In the genomic region with DNA sequence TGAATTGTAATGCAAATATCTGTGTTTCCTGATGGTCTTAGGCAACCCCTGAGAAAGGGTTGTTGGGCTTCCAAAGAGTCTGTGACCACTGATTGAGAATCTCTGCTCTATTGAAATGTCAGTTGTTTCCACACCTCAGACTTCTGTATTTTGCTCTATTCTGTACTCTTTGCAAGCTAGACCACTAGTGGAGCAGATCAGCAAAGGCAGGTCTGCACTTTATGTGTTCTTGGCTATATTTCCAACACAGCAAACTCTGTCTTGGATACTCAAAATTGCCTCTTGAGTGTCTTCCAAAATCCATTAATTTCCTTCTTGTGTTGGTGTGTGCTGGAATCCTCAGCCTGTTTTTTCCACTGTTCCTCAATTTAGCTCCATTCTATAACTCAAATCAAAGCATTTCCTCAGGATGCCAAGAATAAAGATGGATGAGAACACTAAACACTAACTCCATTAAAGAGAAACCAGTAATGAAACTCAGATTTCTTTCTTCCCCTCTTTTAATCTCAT, we compare ENCODE assay signal across 29 mouse cellular contexts.
A peak's percentile ranks its signal among the peaks of the same experiment; 100 is the strongest.
DNase-seq lines count a peak whose midpoint lies in the region; ATAC-seq and TF ChIP-seq lines count a peak whose summit lies in the region.
"Had no signal": no experiment of that assay in that cellular context is flagged by ENCODE, and none has a peak within 500 bp of the region (broad histone marks: within the 10 kb centered on the region; RNA-seq: fewer than 3 reads in every experiment).

No protein-coding gene starts in this region.

- no peaks in the 10 kb centered on the region for H3K9me3 ChIP-seq in kidney, postnatal 0 days (replicated peaks; ENCODE audit: low read length)
- no peaks in the 10 kb centered on the region for H3K9me3 ChIP-seq in stomach, embryonic 15.5 days
- H3K9me3 ChIP-seq: embryonic facial prominence, embryonic 12.5 days; heart, embryonic 13.5 days had no signal

- peak overlapping the region; percentile 28; the same call in 1 of the 2 replicates for H3K27ac ChIP-seq in kidney, postnatal 0 days
- H3K27ac ChIP-seq in stomach, embryonic 15.5 days: peak overlapping the region; percentile 44; the same call in 1 of the 2 replicates
- H3K27ac ChIP-seq: embryonic facial prominence, embryonic 12.5 days; heart, adult 2 months; heart, embryonic 13.5 days; hindbrain, postnatal 0 days had no signal

- H3K4me1 ChIP-seq in kidney, postnatal 0 days (replicated peaks; ENCODE audit: insufficient read depth, low read length): no peaks in the 10 kb centered on the region
- no peaks in the 10 kb centered on the region for H3K4me1 ChIP-seq in stomach, embryonic 15.5 days
- H3K4me1 ChIP-seq: embryonic facial prominence, embryonic 12.5 days; heart, embryonic 13.5 days had no signal

- H3K4me3 ChIP-seq in kidney, postnatal 0 days (replicated peaks; ENCODE audit: low read depth, low read length): no peak overlapping the region
- no peak overlapping the region for H3K4me3 ChIP-seq in stomach, embryonic 15.5 days (replicated peaks)
- H3K4me3 ChIP-seq: embryonic facial prominence, embryonic 12.5 days; heart, adult 2 months; heart, embryonic 13.5 days had no signal

- no peak for TF ChIP-seq CTCF in kidney, postnatal 0 days (IDR thresholded peaks at IDR 0.05; ENCODE audit: low read depth)

- no peaks in the 10 kb centered on the region for H3K36me3 ChIP-seq in kidney, postnatal 0 days (ENCODE audit: insufficient read depth, low read length)
- H3K36me3 ChIP-seq in stomach, embryonic 15.5 days: no peaks in the 10 kb centered on the region
- H3K36me3 ChIP-seq: embryonic facial prominence, embryonic 12.5 days; heart, embryonic 13.5 days had no signal

- H3K9ac ChIP-seq in kidney, postnatal 0 days (ENCODE audit: low read depth, low read length): no peak overlapping the region
- no peak overlapping the region for H3K9ac ChIP-seq in stomach, embryonic 15.5 days
- H3K9ac ChIP-seq: embryonic facial prominence, embryonic 12.5 days; heart, embryonic 13.5 days; liver, postnatal 0 days had no signal

- peak; percentile 80 for ATAC-seq in frontal cortex, adult (ENCODE audit: low TSS enrichment)
- no peak for ATAC-seq in kidney, postnatal 0 days (replicated peaks; ENCODE audit: low FRiP score, low read depth)
- peak; percentile 56; the same call in 1 of the 2 replicates for ATAC-seq in stomach, embryonic 15.5 days (ENCODE audit: insufficient read depth, low FRiP score, low read depth)
- ATAC-seq: CD4-positive, CD25-positive, alpha-beta regulatory T cell, adult 4 months; forebrain, embryonic 14.5 days; hindbrain, postnatal 0 days; liver, postnatal 0 days had no signal

- no peaks in the 10 kb centered on the region for H3K27me3 ChIP-seq in kidney, postnatal 0 days (ENCODE audit: insufficient read depth, low read length)
- H3K27me3 ChIP-seq in stomach, embryonic 15.5 days (replicated peaks): no peaks in the 10 kb centered on the region
- H3K27me3 ChIP-seq: embryonic facial prominence, embryonic 12.5 days; heart, embryonic 13.5 days had no signal

- H3K4me2 ChIP-seq in kidney, postnatal 0 days (ENCODE audit: low read length): no peak overlapping the region
- no peak overlapping the region for H3K4me2 ChIP-seq in stomach, embryonic 15.5 days
- H3K4me2 ChIP-seq: embryonic facial prominence, embryonic 12.5 days; heart, embryonic 13.5 days; liver, embryonic 11.5 days; midbrain, embryonic 11.5 days had no signal

- no peak for DNase-seq in frontal cortex, postnatal 14 days (ENCODE audit: low spot score in 2 of 2)
- DNase-seq in kidney, postnatal 0 days (ENCODE audit: low spot score): peak; percentile 82
- DNase-seq in kidney, adult 18-20 months: no peak
- peak; percentile 29 for DNase-seq in brain, adult 2 months (ENCODE audit: low read depth, low spot score)
- DNase-seq in gastrocnemius, postnatal 4 days (ENCODE audit: low spot score in 2 of 2): no peak
- no peak for DNase-seq in c-Kit-positive CD71-positive TER-119-positive erythroid progenitor cells, embryonic 14.5 days (ENCODE audit: low spot score)
- DNase-seq: adrenal gland, postnatal 36 days; cerebellum, adult 11-12 months; cerebellum, postnatal 14 days; gastrocnemius, postnatal 14 days; heart, adult 2 months; heart, postnatal 14 days; kidney, postnatal 25 days; left cerebral cortex, postnatal 4 days; liver, postnatal 0 days; lung, postnatal 14 days; right cerebral cortex, adult 18-20 months; right cerebral cortex, postnatal 4 days; thymus, adult 18-20 months; thymus, postnatal 36 days had no signal

Comparison
In these comparisons a context has a peak if more than half of its experiments do, and no peak if none do; other contexts are left out.
1. DNase-seq: peak in kidney, postnatal 0 days (single experiment) and brain, adult 2 months (single experiment); none in frontal cortex, postnatal 14 days (0 of 2), kidney, adult 18-20 months (single experiment), gastrocnemius, postnatal 4 days (0 of 2) and c-Kit-positive CD71-positive TER-119-positive erythroid progenitor cells, embryonic 14.5 days (single experiment).